Mouse (Mus musculus) thymus, adult 2 months (tissue): Measurements from ENCODE around the gene Zfp704.

ENCODE experiments used
- CTCF ChIP-seq: fragments of 200-500 bp; IDR thresholded peaks from 2 replicates; pipeline ENCODE4 v1.5.1; 2012; ENCODE audit warnings: mild to moderate bottlenecking, control low read depth, low read length, moderate library complexity, borderline replicate concordance; ENCODE audit not compliant: control insufficient read depth, poor library complexity, insufficient read depth; ENCODE audit errors: extremely low read depth
- POLR2A ChIP-seq: fragments of 200-500 bp; IDR thresholded peaks from 2 replicates; pipeline ENCODE4 v1.6.1; 2012; ENCODE audit warnings: mild to moderate bottlenecking, low read length, control low read depth, moderate library complexity; ENCODE audit not compliant: control insufficient read depth, poor library complexity, insufficient read depth; ENCODE audit errors: extremely low read depth

- no peak for TF ChIP-seq CTCF
- no peak for TF ChIP-seq POLR2A
Measured at GRCm38 (mm10) chr3:9429946-9430345, 179.9 kb downstream of the Zfp704 start.
